Mouse (Mus musculus) c-Kit-positive CD71-positive TER-119-positive erythroid progenitor cells, embryonic 14.5 days (primary cell): Measurements from ENCODE around the gene Wapl.
A peak's percentile ranks its signal among the peaks of the same experiment; 100 is the strongest.

Experiments used
- DNase-seq: peaks from one replicate; pipeline ENCODE4 v3.0.0-alpha.2; 2013; ENCODE audit warnings: low spot score

The Wapl gene

GRCm38 (mm10) chr14:34673395-34674228 lies at the start of gene Wapl:
Gene Wapl, plus strand, starts transcription at chr14:34673928.
- DNase-seq = peak; percentile 94

- no peak for DNase-seq
These were observed 46.9 kb upstream of the Wapl start for GRCm38 (mm10) chr14:34626824-34627223.

- peak; percentile 56 for DNase-seq
These were observed 40.8 kb upstream of the Wapl start for GRCm38 (mm10) chr14:34632722-34633448.

GRCm38 (mm10) chr14:34635192-34635591 lies 38.5 kb upstream of the Wapl start:
- DNase-seq = no peak

GRCm38 (mm10) chr14:34635721-34636120 lies 38.0 kb upstream of the Wapl start:
- no peak for DNase-seq

- no peak for DNase-seq
These were observed 29.6 kb upstream of the Wapl start for GRCm38 (mm10) chr14:34644140-34644539.

GRCm38 (mm10) chr14:34647870-34648475 lies 25.8 kb upstream of the Wapl start:
- no peak for DNase-seq

- no peak for DNase-seq
These were observed 16.6 kb upstream of the Wapl start for GRCm38 (mm10) chr14:34657131-34657530.

- peak; percentile 82 for DNase-seq
These were observed 13.4 kb upstream of the Wapl start for GRCm38 (mm10) chr14:34660351-34660787.

GRCm38 (mm10) chr14:34660788-34661591 lies 12.7 kb upstream of the Wapl start:
- DNase-seq = peak; percentile 59

- peak; percentile 82 for DNase-seq
These were observed 11.9 kb upstream of the Wapl start for GRCm38 (mm10) chr14:34661621-34662477.

- DNase-seq = no peak
These were observed 11.3 kb upstream of the Wapl start for GRCm38 (mm10) chr14:34662478-34662826.

- DNase-seq = no peak
These were observed 10.3 kb upstream of the Wapl start for GRCm38 (mm10) chr14:34663381-34663780.

GRCm38 (mm10) chr14:34669082-34669481 lies 4.6 kb upstream of the Wapl start:
- DNase-seq = no peak

GRCm38 (mm10) chr14:34670256-34670655 lies 3.5 kb upstream of the Wapl start:
- DNase-seq = no peak

- peak; percentile 52 for DNase-seq
These were observed 582 bp downstream of the Wapl start for GRCm38 (mm10) chr14:34674229-34674791.

GRCm38 (mm10) chr14:34674932-34675331 lies 1.2 kb downstream of the Wapl start:
- peak; percentile 43 for DNase-seq

GRCm38 (mm10) chr14:34675347-34675865 lies 1.7 kb downstream of the Wapl start:
- DNase-seq = no peak

- no peak for DNase-seq
These were observed 7.1 kb downstream of the Wapl start for GRCm38 (mm10) chr14:34680815-34681214.

GRCm38 (mm10) chr14:34684989-34685388 lies 11.3 kb downstream of the Wapl start:
- no peak for DNase-seq
